Mouse (Mus musculus) kidney, postnatal 0 days (tissue): ENCODE measurements around the gene Fam83g. TPM values are rescaled to one million over a fixed set of nuclear protein-coding genes. Genes with fewer than 3 reads are reported as not detected.

Source experiments
- ATAC-seq: fragments of 200-750 bp; cut with Nextera tagmentation; replicated peaks from 2 replicates; pipeline ENCODE4 v1.8.0; 2017; ENCODE audit warnings: low read depth, moderate number of reproducible peaks, moderate TSS enrichment, moderate library complexity; ENCODE audit not compliant: low FRiP score
- DNase-seq: peaks from one replicate; pipeline ENCODE4 v3.0.0-alpha.2; 2016; ENCODE audit warnings: low spot score
- H3K27ac ChIP-seq: fragments of 300-500 bp; sonication (generic); 2 replicates; pipeline ENCODE4 v1.5.1; 2014; ENCODE audit warnings: mild to moderate bottlenecking
- H3K27me3 ChIP-seq: fragments of 300-500 bp; sonication (generic); 2 replicates; pipeline ENCODE4 v1.6.1; 2014; ENCODE audit warnings: low read length, mixed read lengths; ENCODE audit not compliant: insufficient read depth
- H3K36me3 ChIP-seq: fragments of 300-500 bp; sonication (generic); 2 replicates; pipeline ENCODE4 v1.6.1; 2014; ENCODE audit warnings: low read length, mixed read lengths; ENCODE audit not compliant: insufficient read depth
- H3K4me1 ChIP-seq: fragments of 300-500 bp; sonication (generic); replicated peaks from 2 replicates; pipeline ENCODE4 v1.6.1; 2014; ENCODE audit warnings: antibody characterized with exemption, low read length, mixed read lengths; ENCODE audit not compliant: insufficient read depth
- H3K4me2 ChIP-seq: fragments of 300-500 bp; sonication (generic); 2 replicates; pipeline ENCODE4 v1.6.1; 2014; ENCODE audit warnings: mild to moderate bottlenecking, low read length, moderate library complexity, mixed read lengths
- H3K4me3 ChIP-seq: fragments of 300-500 bp; sonication (generic); replicated peaks from 2 replicates; pipeline ENCODE4 v1.5.1; 2014; ENCODE audit warnings: low read depth, low read length
- H3K9ac ChIP-seq: fragments of 300-500 bp; sonication (generic); 2 replicates; pipeline ENCODE4 v1.6.1; 2014; ENCODE audit warnings: low read depth, low read length
- H3K9me3 ChIP-seq: fragments of 300-500 bp; sonication (generic); replicated peaks from 2 replicates; pipeline ENCODE4 v1.6.1; 2016; ENCODE audit warnings: low read length, inconsistent platforms, mixed read lengths
- CTCF ChIP-seq: IDR thresholded peaks from 2 replicates; pipeline ENCODE4 v1.5.1; 2016; ENCODE audit warnings: antibody characterized with exemption, low read depth, mild to moderate bottlenecking, moderate library complexity
- WGBS: fragments of 180-500 bp; shearing (Covaris S2); extraction: QIAGEN DNeasy Blood & Tissue Kit; methylation state at CpG from one replicate; pipeline ENCODE4 v1.1.7; 2014; 5-methylcytosine and 5-hydroxymethylcytosine counted together
- polyA plus RNA-seq: library from polyadenylated mRNA; unstranded; fragments of >200 nt; fragmentation: Nextera tagmentation; extraction: Ambion mirVana; gene quantifications from 2 replicates; pipeline ENCODE4 v1.2.1, GENCODE M21; 2015

The Fam83g gene
- polyA plus RNA-seq, 1 experiment from 2014 or later, result 2.9 TPM

DNA sequence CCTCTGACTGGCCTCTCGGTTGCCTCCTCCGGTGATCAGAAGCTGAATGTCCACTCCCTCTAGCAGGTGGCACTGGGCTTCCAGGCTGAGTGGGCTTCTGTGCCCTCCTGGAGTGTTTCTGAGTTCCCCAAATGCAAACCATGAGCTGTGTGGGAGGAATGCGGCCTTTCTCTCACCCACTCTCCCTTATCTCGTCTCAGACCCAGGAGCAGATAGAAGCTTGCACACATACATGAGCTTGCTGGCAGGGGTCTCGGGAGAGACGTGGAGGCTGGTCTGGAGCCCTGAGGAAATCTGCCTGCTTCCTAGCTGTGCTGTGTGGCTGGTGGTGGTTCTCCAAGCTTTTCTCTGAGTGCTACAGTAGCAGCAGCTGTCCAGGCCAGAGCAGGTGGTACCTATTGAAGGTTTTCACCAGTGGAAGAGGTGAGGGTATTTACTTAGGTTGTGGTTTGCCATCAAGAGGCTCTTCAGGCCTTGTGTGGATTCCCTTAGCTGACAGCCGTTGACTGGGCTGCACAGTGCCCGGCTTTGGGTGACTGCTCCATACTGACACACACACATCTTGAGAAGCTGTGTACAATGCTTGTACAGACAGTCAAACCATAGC, 1.3 kb downstream of the Fam83g start:
- 0 out of 2 replicates have a peak, but pooled peaks cover 14% of the 10 kb centered on the region for H3K27me3 ChIP-seq
- ATAC-seq (no peak), DNase-seq (no peak)
- H3K4me1 ChIP-seq, result peaks cover 9% of the 10 kb centered on the region; the same call in 1 of the 2 replicates
- H3K4me3 ChIP-seq, result peak overlapping the region; percentile 40; the same call in 1 of the 2 replicates
- no peak overlapping the region for H3K9ac ChIP-seq
- WGBS, result 67% methylated on average over 8 of the region's 8 CpGs
- H3K36me3 ChIP-seq, result no peaks in the 10 kb centered on the region
- TF ChIP-seq CTCF, result no peak
- no peak overlapping the region for H3K27ac ChIP-seq
- H3K9me3 ChIP-seq, result no peaks in the 10 kb centered on the region
- H3K4me2 ChIP-seq, result peak overlapping the region; percentile 69

GRCm38 (mm10) chr11:61686141-61686540, 2.2 kb downstream of the Fam83g start:
- ATAC-seq (no peak), DNase-seq (no peak)
- no peak overlapping the region for H3K9ac ChIP-seq
- no peaks in the 10 kb centered on the region for H3K9me3 ChIP-seq
- H3K27ac ChIP-seq, result no peak overlapping the region
- H3K4me1 ChIP-seq, result peaks cover 9% of the 10 kb centered on the region; the same call in 1 of the 2 replicates
- no peaks in the 10 kb centered on the region for H3K36me3 ChIP-seq
- H3K4me3 ChIP-seq, result no peak overlapping the region
- 41% methylated on average over 2 of the region's 2 CpGs for WGBS
- 0 out of 2 replicates have a peak, but pooled peaks cover 14% of the 10 kb centered on the region for H3K27me3 ChIP-seq
- no peak for TF ChIP-seq CTCF
- no peak overlapping the region for H3K4me2 ChIP-seq

GRCm38 (mm10) chr11:61686906-61687453, 3.1 kb downstream of the Fam83g start:
- H3K4me1 ChIP-seq, result peaks cover 9% of the 10 kb centered on the region; the same call in 1 of the 2 replicates
- ATAC-seq (no peak), DNase-seq (no peak)
- H3K9ac ChIP-seq, result no peak overlapping the region
- no peak overlapping the region for H3K27ac ChIP-seq
- no peaks in the 10 kb centered on the region for H3K36me3 ChIP-seq
- no peak for TF ChIP-seq CTCF
- no peaks in the 10 kb centered on the region for H3K9me3 ChIP-seq
- H3K4me2 ChIP-seq, result no peak overlapping the region
- 0 out of 2 replicates have a peak, but pooled peaks cover 14% of the 10 kb centered on the region for H3K27me3 ChIP-seq
- WGBS, result 51% methylated on average over 10 of the region's 10 CpGs
- no peak overlapping the region for H3K4me3 ChIP-seq

DNA sequence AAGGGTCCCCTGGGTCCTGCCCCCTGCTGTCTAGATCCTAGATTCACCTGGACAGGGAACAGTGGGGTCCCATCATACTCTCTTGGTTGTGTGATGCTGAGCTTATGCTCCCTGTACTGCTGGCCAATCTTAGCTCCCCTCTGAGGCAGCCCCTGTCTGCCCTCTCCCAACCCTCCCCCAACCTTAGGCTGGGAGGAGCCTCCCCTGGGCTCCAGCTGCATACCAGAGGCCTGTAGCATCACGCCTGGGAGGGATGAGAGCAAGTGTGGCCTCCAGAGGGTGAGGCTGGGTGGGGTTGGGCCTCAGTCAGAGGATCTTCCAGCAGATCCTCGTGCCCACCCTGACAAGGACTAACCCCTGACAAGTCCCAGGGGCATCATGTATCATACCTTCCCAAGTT, 3.7 kb downstream of the Fam83g start:
- ATAC-seq, result no peak
- Histone ChIP-seq H3K9me3 (no peaks in the 10 kb centered on the region), H3K4me2 (no peak overlapping the region), H3K4me1 (peaks cover 9% of the 10 kb centered on the region; the same call in 1 of the 2 replicates), H3K36me3 (no peaks in the 10 kb centered on the region), H3K4me3 (no peak overlapping the region), H3K9ac (no peak overlapping the region), H3K27ac (0 out of 2 replicates have a peak overlapping the region, but pooled peaks have one; percentile 13), H3K27me3 (0 out of 2 replicates have a peak, but pooled peaks cover 14% of the 10 kb centered on the region)
- no peak for DNase-seq
- no peak for TF ChIP-seq CTCF
- WGBS, result 59% methylated on average over 2 of the region's 2 CpGs

- H3K36me3 ChIP-seq, result no peaks in the 10 kb centered on the region
- no peak for TF ChIP-seq CTCF
- H3K27ac ChIP-seq, result no peak overlapping the region
- no peaks in the 10 kb centered on the region for H3K27me3 ChIP-seq
- no peaks in the 10 kb centered on the region for H3K9me3 ChIP-seq
- no peak overlapping the region for H3K4me3 ChIP-seq
- ATAC-seq, result no peak
- no peak overlapping the region for H3K9ac ChIP-seq
- H3K4me2 ChIP-seq, result no peak overlapping the region
- 84% methylated on average over 5 of the region's 5 CpGs for WGBS
- no peak for DNase-seq
- no peaks in the 10 kb centered on the region for H3K4me1 ChIP-seq
Measured at GRCm38 (mm10) chr11:61692996-61693395, 9.1 kb downstream of the Fam83g start.

GRCm38 (mm10) chr11:61698852-61699251, 15.0 kb downstream of the Fam83g start:
- Histone ChIP-seq H3K27me3 (no peaks in the 10 kb centered on the region), H3K27ac (no peak overlapping the region), H3K4me2 (no peak overlapping the region), H3K36me3 (no peaks in the 10 kb centered on the region), H3K4me3 (no peak overlapping the region), H3K9me3 (no peaks in the 10 kb centered on the region), H3K9ac (no peak overlapping the region), H3K4me1 (peaks cover 6% of the 10 kb centered on the region; the same call in 1 of the 2 replicates)
- TF ChIP-seq CTCF, result no peak
- DNase-seq, result no peak
- ATAC-seq, result no peak
